ENCODE assay signal across 8 mouse cellular contexts in the genomic region with DNA sequence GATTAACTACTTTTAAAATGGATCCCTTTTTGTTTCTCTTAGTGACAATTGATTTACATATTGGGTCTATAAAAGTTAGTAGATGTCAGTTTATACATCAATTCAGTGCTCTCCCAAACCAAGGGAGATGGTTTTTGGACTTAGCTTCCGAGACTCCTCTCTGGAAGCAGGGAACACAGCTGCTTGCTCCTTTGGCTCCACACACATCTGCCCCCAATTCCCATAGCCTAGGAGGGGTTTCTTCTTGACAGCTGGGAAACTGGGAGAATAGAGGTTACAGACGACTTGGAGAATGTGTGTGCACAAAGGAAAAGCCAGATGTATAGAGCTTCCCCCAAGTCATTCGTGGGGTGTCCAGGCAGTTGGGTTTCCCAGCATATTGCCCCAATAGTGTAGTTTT. TPM values are rescaled to one million over a fixed set of nuclear protein-coding genes. Genes with fewer than 3 reads are reported as not detected.
A peak's percentile ranks its signal among the peaks of the same experiment; 100 is the strongest.
DNase-seq lines count a peak whose midpoint lies in the region; ATAC-seq and TF ChIP-seq lines count a peak whose summit lies in the region.

No protein-coding gene starts in this region.

- H3K27ac ChIP-seq in ES-Bruce4 (ENCODE audit: insufficient read depth, low read length) (no peak overlapping the region), macrophage (no peak overlapping the region)
- no peak overlapping the region for H3K27ac ChIP-seq in heart, embryonic 15.5 days

- no peak for ATAC-seq in heart, embryonic 15.5 days (replicated peaks; ENCODE audit: insufficient number of reproducible peaks, insufficient read depth, low FRiP score, low read depth)

- peak overlapping the region; percentile 51 for H3K9ac ChIP-seq in ES-Bruce4 (ENCODE audit: low read depth, poor library complexity, severe bottlenecking)
- H3K9ac ChIP-seq in heart, embryonic 15.5 days = peak overlapping the region; percentile 58

- no peak for TF ChIP-seq EP300 in ES-Bruce4 (IDR thresholded peaks at IDR 0.05; ENCODE audit: insufficient read depth, low read depth, low read length)

- no peak for TF ChIP-seq POLR2A in ES-Bruce4 (IDR thresholded peaks at IDR 0.05; ENCODE audit: insufficient read depth, low read length)

- H3K4me3 ChIP-seq in ES-Bruce4 (ENCODE audit: low read depth, low read length) (peak overlapping the region; percentile 24; the same call in 1 of the 2 replicates), macrophage (ENCODE audit: inconsistent target) (peak overlapping the region; percentile 46)
- H3K4me3 ChIP-seq in heart, embryonic 15.5 days = peak overlapping the region; percentile 59

- H3K9me3 ChIP-seq in ES-Bruce4 (replicated peaks; ENCODE audit: control insufficient read depth, insufficient read depth, low read length, poor library complexity, severe bottlenecking) = no peaks in the 10 kb centered on the region
- no peaks in the 10 kb centered on the region for H3K9me3 ChIP-seq in heart, embryonic 15.5 days (replicated peaks)

- H3K27me3 ChIP-seq in ES-Bruce4 (ENCODE audit: control insufficient read depth, insufficient read depth, low read length, poor library complexity, severe bottlenecking) = no peaks in the 10 kb centered on the region
- no peaks in the 10 kb centered on the region for H3K27me3 ChIP-seq in heart, embryonic 15.5 days

- H3K36me3 ChIP-seq in ES-Bruce4 (ENCODE audit: control insufficient read depth, insufficient read depth, low read length, poor library complexity, severe bottlenecking) (no peaks in the 10 kb centered on the region), macrophage (ENCODE audit: inconsistent target) (no peaks in the 10 kb centered on the region)
- H3K36me3 ChIP-seq in heart, embryonic 15.5 days = no peaks in the 10 kb centered on the region

- no peaks in the 10 kb centered on the region for H3K4me1 ChIP-seq in ES-Bruce4 (ENCODE audit: control insufficient read depth, insufficient read depth, low read length)
- peaks cover 11% of the 10 kb centered on the region for H3K4me1 ChIP-seq in heart, embryonic 15.5 days (replicated peaks)

- peak; percentile 11 for DNase-seq in embryo, embryonic 10 days (ENCODE audit: low spot score)
- no peak for DNase-seq in embryo, embryonic 9.5 days (ENCODE audit: extremely low spot score)
- no peak for DNase-seq in yolk sac, embryonic 10.5 days (ENCODE audit: low spot score)
- no peak for DNase-seq in Muller cell, postnatal 12 days (ENCODE audit: inconsistent ontology term)
- no peak for DNase-seq in frontal cortex, postnatal 10 days (ENCODE audit: low spot score in 2 of 2)

- H3K4me2 ChIP-seq in heart, embryonic 15.5 days = peak overlapping the region; percentile 82

- no peaks in the 10 kb centered on the region for H3K79me2 ChIP-seq in macrophage (ENCODE audit: inconsistent target)

- no peak for TF ChIP-seq CTCF in ES-Bruce4 (IDR thresholded peaks at IDR 0.05; ENCODE audit: low read depth, low read length)

- WGBS in heart, embryonic 15.5 days = 50% methylated on average over 3 of the region's 3 CpGs
- 65% methylated on average over 3 of the region's 3 CpGs for WGBS in macrophage (ENCODE audit: missing documents)

RNA-seq across cellular contexts. Expression of a gene that starts 0.7 kb away (rescaled TPM):
- polyA plus RNA-seq in ES-Bruce4 (2011; ENCODE audit: insufficient read depth, insufficient read length, low read depth, missing spikeins) (12.7 and 13.8 TPM in 2 replicates), macrophage (2018) (0.20 to 1.1 TPM (median 0.87 TPM) in 3 replicates)
- 3.9 and 4.3 TPM in 2 replicates for polyA plus RNA-seq in heart, embryonic 15.5 days (2015; fragmentation: Nextera tagmentation; extraction: Ambion mirVana)
- 1 to 10 TPM in 25 of 26 experiments, under 1 TPM in 1; 0.77 to 8.3 (median 3.1) TPM for total RNA-seq in macrophage (2018; cell fraction: chromatin; rRNA removed)
- total RNA-seq in macrophage (2018; cell fraction: cytosol; rRNA removed) = 1 to 10 TPM in 1 of 26 experiments, under 1 TPM in 25; 0.26 to 1.5 (median 0.56) TPM
- total RNA-seq in macrophage (2018; cell fraction: nucleus; rRNA removed) = 1 to 10 TPM in 19 of 26 experiments, under 1 TPM in 7; 0.36 to 6.7 (median 1.6) TPM

RNA-seq across cellular contexts. Expression of a gene that starts 27.2 kb away (rescaled TPM):
- 3.4 and 4.2 TPM in 2 replicates for polyA plus RNA-seq in ES-Bruce4 (2011; ENCODE audit: insufficient read depth, insufficient read length, low read depth, missing spikeins)
- 0.11 and 0.20 TPM in 2 replicates for polyA plus RNA-seq in heart, embryonic 15.5 days (2015; fragmentation: Nextera tagmentation; extraction: Ambion mirVana)
- total RNA-seq in macrophage (2018; cell fraction: chromatin; rRNA removed) = not detected
- not detected for total RNA-seq in macrophage (2018; cell fraction: cytosol; rRNA removed)
- not detected for total RNA-seq in macrophage (2018; cell fraction: nucleus; rRNA removed)
- polyA plus RNA-seq in macrophage (2018) = not detected in 3 replicates

RNA-seq across cellular contexts. Expression of a gene that starts 49.1 kb away (rescaled TPM):
- polyA plus RNA-seq in ES-Bruce4 (2011; ENCODE audit: insufficient read depth, insufficient read length, low read depth, missing spikeins) (4.0 and 4.2 TPM in 2 replicates), macrophage (2018) (6.8 to 8.5 TPM (median 7.7 TPM) in 3 replicates)
- polyA plus RNA-seq in heart, embryonic 15.5 days (2015; fragmentation: Nextera tagmentation; extraction: Ambion mirVana) = 7.7 and 7.9 TPM in 2 replicates
- 1 to 10 TPM in 16 of 26 experiments, under 1 TPM in 9, not detected in 1; 0.50 to 3.6 (median 1.1) TPM for total RNA-seq in macrophage (2018; cell fraction: chromatin; rRNA removed)
- total RNA-seq in macrophage (2018; cell fraction: cytosol; rRNA removed) = 1 to 10 TPM; 1.9 to 7.7 (median 5.9) TPM
- total RNA-seq in macrophage (2018; cell fraction: nucleus; rRNA removed) = 10 to 100 TPM in 1 of 26 experiments, 1 to 10 TPM in 24, under 1 TPM in 1; 0.72 to 12.0 (median 4.1) TPM
